Mouse (Mus musculus): ENCODE measurements around the gene Rrp36. TPM values are rescaled to one million over a fixed set of nuclear protein-coding genes. Genes with fewer than 3 reads are reported as not detected.
A peak's percentile ranks its signal among the peaks of the same experiment; 100 is the strongest.

Gene Rrp36
- polyA plus RNA-seq, 1 experiment from 2014 or later = 49.7 TPM

GRCm38 (mm10) chr17:46694517-46695063, 20.4 kb upstream of the Rrp36 start:
- 66% methylated on average over 1 of the region's 1 CpGs for WGBS
- Histone ChIP-seq H3K4me3 (replicated peaks; ENCODE audit: low read length) (no peak overlapping the region), H3K27ac (ENCODE audit: low read length) (no peak overlapping the region), H3K4me2 (ENCODE audit: low read depth, low read length) (no peak overlapping the region), H3K36me3 (ENCODE audit: control insufficient read depth, insufficient read depth, low read length) (0 out of 2 replicates have a peak, but pooled peaks cover under 1% of the 10 kb centered on the region), H3K9ac (ENCODE audit: low read length) (no peak overlapping the region), H3K4me1 (ENCODE audit: control insufficient read depth, insufficient read depth, low read length) (no peaks in the 10 kb centered on the region), H3K27me3 (ENCODE audit: control insufficient read depth, insufficient read depth, low read length) (no peaks in the 10 kb centered on the region), H3K9me3 (replicated peaks; ENCODE audit: control insufficient read depth, low read length) (no peaks in the 10 kb centered on the region)
- ATAC-seq (ENCODE audit: insufficient read depth, low FRiP score) = no peak

DNA sequence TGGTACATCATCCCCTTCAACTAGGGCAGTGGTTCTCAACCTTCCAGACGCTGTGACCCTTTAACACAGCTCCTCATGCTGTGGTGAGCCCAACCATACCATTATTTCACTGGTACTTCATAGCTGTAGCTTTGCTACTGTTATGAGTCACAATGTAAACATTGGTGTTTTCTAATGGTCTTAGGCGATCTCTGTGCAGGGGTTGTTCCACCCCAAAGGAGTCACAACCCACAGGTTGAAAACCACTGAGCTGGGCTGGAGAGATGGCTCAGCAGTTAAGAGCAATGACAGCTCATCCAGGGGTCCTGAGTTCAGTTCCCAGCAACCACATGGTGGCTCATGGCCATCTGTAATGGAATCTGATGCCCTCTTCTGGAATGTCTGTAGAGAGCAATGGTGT, 17.2 kb upstream of the Rrp36 start:
- Histone ChIP-seq H3K27me3 (ENCODE audit: control insufficient read depth, insufficient read depth, low read length) (no peaks in the 10 kb centered on the region), H3K4me3 (replicated peaks; ENCODE audit: low read length) (no peak overlapping the region), H3K4me2 (ENCODE audit: low read depth, low read length) (no peak overlapping the region), H3K27ac (ENCODE audit: low read length) (no peak overlapping the region), H3K9ac (ENCODE audit: low read length) (no peak overlapping the region), H3K4me1 (ENCODE audit: control insufficient read depth, insufficient read depth, low read length) (no peaks in the 10 kb centered on the region), H3K36me3 (ENCODE audit: control insufficient read depth, insufficient read depth, low read length) (peaks cover 6% of the 10 kb centered on the region; the same call in 1 of the 2 replicates), H3K9me3 (replicated peaks; ENCODE audit: control insufficient read depth, low read length) (no peaks in the 10 kb centered on the region)
- 70% methylated on average over 2 of the region's 2 CpGs for WGBS
- peak; percentile 53; the same call in 1 of the 2 replicates for ATAC-seq (ENCODE audit: insufficient read depth, low FRiP score)

GRCm38 (mm10) chr17:46690665-46691064, 16.5 kb upstream of the Rrp36 start:
- Histone ChIP-seq H3K4me2 (ENCODE audit: low read depth, low read length) (no peak overlapping the region), H3K4me3 (replicated peaks; ENCODE audit: low read length) (no peak overlapping the region), H3K9me3 (replicated peaks; ENCODE audit: control insufficient read depth, low read length) (no peaks in the 10 kb centered on the region), H3K36me3 (ENCODE audit: control insufficient read depth, insufficient read depth, low read length) (peaks cover 6% of the 10 kb centered on the region; the same call in 1 of the 2 replicates), H3K9ac (ENCODE audit: low read length) (no peak overlapping the region), H3K27me3 (ENCODE audit: control insufficient read depth, insufficient read depth, low read length) (no peaks in the 10 kb centered on the region), H3K4me1 (ENCODE audit: control insufficient read depth, insufficient read depth, low read length) (no peaks in the 10 kb centered on the region), H3K27ac (ENCODE audit: low read length) (no peak overlapping the region)
- 88% methylated on average over 12 of the region's 12 CpGs for WGBS
- no peak for ATAC-seq (ENCODE audit: insufficient read depth, low FRiP score)

DNA sequence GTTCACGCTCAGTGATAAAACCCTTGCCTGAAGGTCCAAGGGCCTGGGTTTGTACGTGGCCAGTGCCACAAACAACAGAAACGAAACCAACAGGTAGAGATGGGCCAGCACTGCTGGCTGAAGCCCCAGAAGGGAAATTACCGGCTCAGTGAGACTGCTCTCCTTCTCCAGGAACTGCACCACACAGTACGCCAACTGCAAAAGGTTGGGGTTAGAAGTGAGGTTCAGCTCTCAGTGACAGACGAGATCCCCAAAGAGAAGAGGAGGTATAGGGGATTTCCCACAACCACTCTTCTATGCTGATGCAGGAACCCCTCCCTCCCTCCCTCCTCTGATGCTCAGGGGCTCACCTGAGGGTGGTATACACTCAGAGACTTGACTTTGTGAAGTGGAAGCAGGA, 11.8 kb upstream of the Rrp36 start:
- no peak overlapping the region for H3K9ac ChIP-seq (ENCODE audit: low read length)
- 92% methylated on average over 6 of the region's 6 CpGs for WGBS

DNA sequence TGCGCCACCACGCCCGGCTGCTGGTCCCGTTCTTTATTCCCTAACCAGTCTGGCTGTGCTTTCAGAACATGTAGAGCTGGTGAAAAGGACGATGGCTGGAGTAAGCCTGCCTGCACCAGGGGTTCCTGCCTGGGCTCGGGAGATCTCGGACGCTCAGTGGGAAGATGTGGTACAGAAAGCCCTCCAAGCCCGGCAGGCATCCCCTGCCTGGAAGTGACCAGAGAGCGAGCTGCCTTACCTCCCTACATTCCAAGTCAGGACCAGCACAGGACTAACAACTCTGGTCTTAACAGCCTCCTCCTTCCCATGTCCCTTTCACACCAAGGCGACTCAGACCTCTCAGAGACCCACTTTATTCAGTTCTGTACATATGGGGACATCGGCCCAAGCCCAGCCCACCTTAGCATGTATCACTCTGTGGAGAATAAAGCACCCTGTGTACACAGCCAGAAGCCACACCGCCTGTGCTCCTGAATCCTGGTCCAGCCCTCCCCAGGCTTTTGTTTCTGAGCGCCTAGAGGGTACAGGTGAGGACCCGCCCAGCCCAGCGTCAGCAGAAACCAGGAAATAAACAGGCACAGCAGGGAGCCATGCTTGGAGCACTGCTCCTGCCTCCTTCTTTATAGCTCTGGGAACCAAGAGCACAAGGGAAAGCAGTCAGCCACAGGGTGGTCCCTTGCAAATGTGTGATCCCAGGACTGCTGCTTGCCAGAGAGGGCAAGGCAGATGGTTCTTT, 8.7 kb upstream of the Rrp36 start:
- no peak for ATAC-seq (ENCODE audit: insufficient read depth, low FRiP score)
- no peak overlapping the region for H3K9ac ChIP-seq (ENCODE audit: low read length)
- H3K36me3 ChIP-seq (ENCODE audit: control insufficient read depth, insufficient read depth, low read length) = peaks cover 14% of the 10 kb centered on the region
- no peak overlapping the region for H3K4me3 ChIP-seq (replicated peaks; ENCODE audit: low read length)
- H3K27ac ChIP-seq (ENCODE audit: low read length) = peak overlapping the region; percentile 7; the same call in 1 of the 2 replicates
- H3K9me3 ChIP-seq (replicated peaks; ENCODE audit: control insufficient read depth, low read length) = no peaks in the 10 kb centered on the region
- no peaks in the 10 kb centered on the region for H3K27me3 ChIP-seq (ENCODE audit: control insufficient read depth, insufficient read depth, low read length)
- H3K4me2 ChIP-seq (ENCODE audit: low read depth, low read length) = no peak overlapping the region
- H3K4me1 ChIP-seq (ENCODE audit: control insufficient read depth, insufficient read depth, low read length) = peaks cover 18% of the 10 kb centered on the region
- 75% methylated on average over 16 of the region's 16 CpGs for WGBS

More for the DNA sequence above, 11.8 kb upstream of the Rrp36 start:
- Histone ChIP-seq H3K4me3 (replicated peaks; ENCODE audit: low read length) (no peak overlapping the region), H3K27me3 (ENCODE audit: control insufficient read depth, insufficient read depth, low read length) (no peaks in the 10 kb centered on the region), H3K4me1 (ENCODE audit: control insufficient read depth, insufficient read depth, low read length) (peaks cover 8% of the 10 kb centered on the region), H3K4me2 (ENCODE audit: low read depth, low read length) (no peak overlapping the region), H3K27ac (ENCODE audit: low read length) (no peak overlapping the region), H3K9me3 (replicated peaks; ENCODE audit: control insufficient read depth, low read length) (no peaks in the 10 kb centered on the region), H3K36me3 (ENCODE audit: control insufficient read depth, insufficient read depth, low read length) (peaks cover 14% of the 10 kb centered on the region)
- ATAC-seq (ENCODE audit: insufficient read depth, low FRiP score) = no peak

DNA sequence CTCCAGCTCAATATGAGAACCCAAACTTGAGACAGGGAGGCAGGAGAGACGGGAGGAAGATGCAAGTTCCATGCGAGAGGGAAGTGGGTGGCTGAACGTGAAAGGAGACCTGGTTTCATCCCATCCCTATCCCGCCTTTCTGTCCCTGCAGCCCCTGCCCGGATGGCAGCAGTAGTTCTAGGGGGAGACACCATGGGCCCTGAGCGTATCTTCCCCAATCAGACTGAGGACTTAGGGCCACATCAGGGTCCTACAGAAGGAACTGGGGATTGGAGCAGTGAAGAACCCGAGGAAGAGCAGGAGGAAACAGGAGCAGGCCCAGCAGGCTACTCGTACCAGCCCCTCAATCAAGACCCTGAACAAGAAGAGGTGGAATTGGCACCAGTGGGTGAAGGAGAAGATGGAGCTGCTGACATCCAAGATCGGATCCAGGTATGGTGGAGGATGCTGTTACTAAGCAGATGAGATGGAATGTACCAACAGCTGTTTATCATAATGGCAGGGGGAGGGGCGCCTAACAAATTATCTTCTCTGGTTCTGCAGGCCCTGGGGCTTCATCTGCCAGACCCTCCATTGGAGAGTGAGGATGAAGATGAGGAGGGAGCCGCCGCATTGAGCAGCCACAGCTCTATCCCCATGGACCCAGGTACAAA, 7.4 kb upstream of the Rrp36 start:
- H3K4me3 ChIP-seq (replicated peaks; ENCODE audit: low read length) = peak overlapping the region; percentile 69
- H3K27me3 ChIP-seq (ENCODE audit: control insufficient read depth, insufficient read depth, low read length) = no peaks in the 10 kb centered on the region
- ATAC-seq (ENCODE audit: insufficient read depth, low FRiP score) = no peak
- peaks cover 17% of the 10 kb centered on the region for H3K36me3 ChIP-seq (ENCODE audit: control insufficient read depth, insufficient read depth, low read length)
- peaks cover 18% of the 10 kb centered on the region for H3K4me1 ChIP-seq (ENCODE audit: control insufficient read depth, insufficient read depth, low read length)
- H3K9me3 ChIP-seq (replicated peaks; ENCODE audit: control insufficient read depth, low read length) = no peaks in the 10 kb centered on the region
- WGBS = 18% methylated on average over 12 of the region's 12 CpGs
- peak overlapping the region; percentile 77 for H3K9ac ChIP-seq (ENCODE audit: low read length)
- H3K27ac ChIP-seq (ENCODE audit: low read length) = peak overlapping the region; percentile 71
- peak overlapping the region; percentile 77 for H3K4me2 ChIP-seq (ENCODE audit: low read depth, low read length)

- Histone ChIP-seq H3K36me3 (ENCODE audit: control insufficient read depth, insufficient read depth, low read length) (peaks cover 22% of the 10 kb centered on the region), H3K4me3 (replicated peaks; ENCODE audit: low read length) (peak within 1 kb of the TSS; percentile 69), H3K4me1 (ENCODE audit: control insufficient read depth, insufficient read depth, low read length) (peaks cover 18% of the 10 kb centered on the region), H3K27me3 (ENCODE audit: control insufficient read depth, insufficient read depth, low read length) (no peaks in the 10 kb centered on the region), H3K9me3 (replicated peaks; ENCODE audit: control insufficient read depth, low read length) (no peaks in the 10 kb centered on the region), H3K4me2 (ENCODE audit: low read depth, low read length) (peak within 1 kb of the TSS; percentile 77), H3K9ac (ENCODE audit: low read length) (peak within 1 kb of the TSS; percentile 77), H3K27ac (ENCODE audit: low read length) (peak within 1 kb of the TSS; percentile 88)
- ATAC-seq (ENCODE audit: insufficient read depth, low FRiP score) = peak; percentile 98
- under 1% methylated on average over 49 of the region's 49 CpGs for WGBS
These were observed 6.7 kb upstream of the Rrp36 start, which contains the start of gene Klhdc3 for GRCm38 (mm10) chr17:46680760-46681373. Gene Klhdc3, minus strand, starts transcription at chr17:46680914.

DNA sequence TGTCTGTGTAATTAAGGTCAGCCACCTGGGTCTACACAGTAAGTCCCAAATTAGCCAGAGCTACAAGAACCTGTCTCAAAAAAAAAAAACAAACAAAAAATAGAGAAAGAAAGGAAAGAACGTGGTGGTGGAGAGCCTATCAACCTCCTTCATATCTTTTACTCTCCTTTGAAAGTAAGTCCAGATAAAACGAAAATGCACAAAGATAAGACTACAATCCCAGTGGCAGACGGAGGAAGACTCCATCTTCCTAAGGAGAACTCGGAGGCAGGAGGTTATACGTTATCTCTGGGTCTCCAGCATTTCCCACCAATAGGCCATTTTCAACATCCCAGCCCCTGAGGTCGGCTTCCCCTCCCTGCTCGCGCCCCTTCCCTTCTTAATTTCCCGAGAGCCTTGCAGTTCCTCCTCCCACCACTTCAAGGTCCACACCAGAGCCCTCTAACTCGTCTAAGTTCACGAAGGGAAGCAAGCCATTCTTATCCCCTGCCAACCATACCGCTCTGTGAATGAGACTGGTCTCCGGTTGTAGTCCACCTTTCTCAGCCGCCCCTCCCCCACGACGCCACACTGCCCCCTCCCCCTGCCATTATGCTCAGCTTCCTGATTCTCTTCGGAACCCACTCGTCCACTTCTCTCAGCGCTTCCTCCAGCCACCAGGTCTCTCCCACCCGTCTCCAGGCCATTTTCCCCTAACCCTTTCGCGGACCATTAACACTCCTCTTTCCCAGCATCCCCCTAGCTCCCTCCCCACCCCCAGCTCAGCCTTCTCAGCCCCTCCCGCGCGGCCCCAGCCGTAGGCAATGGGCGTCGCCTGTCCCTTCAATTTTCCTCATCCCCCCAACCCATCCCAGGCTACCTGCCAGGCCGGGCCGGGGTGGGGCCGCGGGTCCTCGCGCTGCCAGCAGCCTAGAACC, 5.9 kb upstream of the Rrp36 start:
- H3K27ac ChIP-seq (ENCODE audit: low read length) = peak overlapping the region; percentile 88
- H3K36me3 ChIP-seq (ENCODE audit: control insufficient read depth, insufficient read depth, low read length) = peaks cover 24% of the 10 kb centered on the region

More for the DNA sequence above, 5.9 kb upstream of the Rrp36 start:
- peak overlapping the region; percentile 72 for H3K9ac ChIP-seq (ENCODE audit: low read length)
- H3K4me1 ChIP-seq (ENCODE audit: control insufficient read depth, insufficient read depth, low read length) = peaks cover 18% of the 10 kb centered on the region
- no peaks in the 10 kb centered on the region for H3K27me3 ChIP-seq (ENCODE audit: control insufficient read depth, insufficient read depth, low read length)
- H3K4me2 ChIP-seq (ENCODE audit: low read depth, low read length) = peak overlapping the region; percentile 63
- no peak for ATAC-seq (ENCODE audit: insufficient read depth, low FRiP score)
- no peaks in the 10 kb centered on the region for H3K9me3 ChIP-seq (replicated peaks; ENCODE audit: control insufficient read depth, low read length)
- H3K4me3 ChIP-seq (replicated peaks; ENCODE audit: low read length) = peak overlapping the region; percentile 69
- under 1% methylated on average over 34 of the region's 34 CpGs for WGBS
